Mouse (Mus musculus): Measurements from ENCODE around the gene Adgrd1. TPM values are rescaled to one million over a fixed set of nuclear protein-coding genes. Genes with fewer than 3 reads are reported as not detected.

Gene Adgrd1
- total RNA-seq (2021), result 1 to 10 TPM; 3.8 to 8.6 TPM
- 2.4 and 2.5 TPM in 2 replicates for polyA plus RNA-seq (2012; rRNA removed)
- long read RNA-seq, partial matches to known transcripts, result 2 of 2 reads
- long read RNA-seq, other reads (novel, unspliced or antisense), result 0 of 2 reads

- peak; percentile 27 for DNase-seq
Measured at GRCm38 (mm10) chr5:129096511-129096910, at the start of gene Adgrd1. TSS of gene Adgrd1 (plus strand) at chr5:129096750.

GRCm38 (mm10) chr5:129049372-129049771 is 47.2 kb upstream of the Adgrd1 start:
- DNase-seq, result no peak

- DNase-seq, result no peak
Measured at GRCm38 (mm10) chr5:129051910-129052309, 44.6 kb upstream of the Adgrd1 start.

GRCm38 (mm10) chr5:129052636-129053355 is 43.8 kb upstream of the Adgrd1 start:
- no peak for DNase-seq

GRCm38 (mm10) chr5:129054675-129055284 is 41.8 kb upstream of the Adgrd1 start:
- no peak for DNase-seq

- no peak for DNase-seq
Measured at GRCm38 (mm10) chr5:129059116-129059515, 37.4 kb upstream of the Adgrd1 start.

- peak; percentile 59 for DNase-seq
Measured at GRCm38 (mm10) chr5:129061579-129061978, 35.0 kb upstream of the Adgrd1 start.

- peak; percentile 67 for DNase-seq
Measured at GRCm38 (mm10) chr5:129063037-129063791, 33.3 kb upstream of the Adgrd1 start.

- no peak for DNase-seq
Measured at GRCm38 (mm10) chr5:129063792-129064087, 32.8 kb upstream of the Adgrd1 start.

GRCm38 (mm10) chr5:129064186-129064585 is 32.4 kb upstream of the Adgrd1 start:
- DNase-seq, result no peak

- no peak for DNase-seq
Measured at GRCm38 (mm10) chr5:129065301-129065700, 31.2 kb upstream of the Adgrd1 start.

GRCm38 (mm10) chr5:129065946-129066345 is 30.6 kb upstream of the Adgrd1 start:
- peak; percentile 39 for DNase-seq

- no peak for DNase-seq
Measured at GRCm38 (mm10) chr5:129066541-129067230, 29.9 kb upstream of the Adgrd1 start.

GRCm38 (mm10) chr5:129067231-129067834 is 29.2 kb upstream of the Adgrd1 start:
- no peak for DNase-seq

- peak; percentile 74 for DNase-seq
Measured at GRCm38 (mm10) chr5:129071761-129072280, 24.7 kb upstream of the Adgrd1 start.

- no peak for DNase-seq
Measured at GRCm38 (mm10) chr5:129073404-129073803, 23.1 kb upstream of the Adgrd1 start.

- no peak for DNase-seq
Measured at GRCm38 (mm10) chr5:129076098-129076497, 20.5 kb upstream of the Adgrd1 start.

- no peak for DNase-seq
Measured at GRCm38 (mm10) chr5:129077240-129077639, 19.3 kb upstream of the Adgrd1 start.

GRCm38 (mm10) chr5:129081521-129081920 is 15.0 kb upstream of the Adgrd1 start:
- DNase-seq, result no peak

GRCm38 (mm10) chr5:129085153-129085552 is 11.4 kb upstream of the Adgrd1 start:
- DNase-seq, result no peak

GRCm38 (mm10) chr5:129092345-129093065 is 4.0 kb upstream of the Adgrd1 start:
- no peak for DNase-seq

Data from adrenal gland, adult 2 months (tissue).